Mouse (Mus musculus): ENCODE data around the gene Prdx5. TPM values are rescaled to one million over a fixed set of nuclear protein-coding genes. Genes with fewer than 3 reads are reported as not detected.
"Not testable (repeated sequence)": the region's sequence is repeated elsewhere in the genome, so short reads cannot be mapped to it uniquely, and the experiment has no call there.

Prdx5 gene
- polyA plus RNA-seq, 1 experiment = 2,285 TPM

GRCm38 (mm10) chr19:6911101-6912074 lies 1.5 kb upstream of the Prdx5 start:
- peaks cover 12% of the 10 kb centered on the region; the same call in 1 of the 2 replicates for H3K4me1 ChIP-seq (ENCODE audit: control insufficient read depth, insufficient read depth, low read length)
- H3K36me3 ChIP-seq (ENCODE audit: control insufficient read depth, insufficient read depth, low read length) = peaks cover 3% of the 10 kb centered on the region
- TF ChIP-seq POLR2A (IDR thresholded peaks at IDR 0.05; ENCODE audit: low read depth, low read length) (no peak), CTCF (conservative IDR thresholded peaks at IDR 0.05; ENCODE audit: insufficient read depth, insufficient read length, low read depth, low read length) (no peak)
- WGBS = 76% methylated on average over 19 of the region's 19 CpGs
- H3K4me3 ChIP-seq (ENCODE audit: insufficient read depth, low read depth, low read length) = no peak overlapping the region
- DNase-seq = no peak
- H3K27me3 ChIP-seq (replicated peaks; ENCODE audit: control insufficient read depth, insufficient read depth, low read length) = no peaks in the 10 kb centered on the region
- no peak overlapping the region for H3K27ac ChIP-seq (ENCODE audit: insufficient read depth, low read depth, low read length)

GRCm38 (mm10) chr19:6910306-6910705 lies 400 bp upstream of the Prdx5 start:
- Histone ChIP-seq H3K27ac (ENCODE audit: insufficient read depth, low read depth, low read length) (peak overlapping the region; percentile 76), H3K4me3 (ENCODE audit: insufficient read depth, low read depth, low read length) (peak overlapping the region; percentile 56), H3K4me1 (ENCODE audit: control insufficient read depth, insufficient read depth, low read length) (peaks cover 19% of the 10 kb centered on the region; the same call in 1 of the 2 replicates)
- not testable (repeated sequence) for H3K36me3 ChIP-seq (ENCODE audit: control insufficient read depth, insufficient read depth, low read length); H3K27me3 ChIP-seq (replicated peaks; ENCODE audit: control insufficient read depth, insufficient read depth, low read length)
- under 1% methylated on average over 30 of the region's 30 CpGs for WGBS
- DNase-seq = peak; percentile 77

GRCm38 (mm10) chr19:6909021-6909420 lies 885 bp downstream of the Prdx5 start:
- no peak for TF ChIP-seq POLR2A (IDR thresholded peaks at IDR 0.05; ENCODE audit: low read depth, low read length)
- WGBS = under 1% methylated on average over 11 of the region's 11 CpGs
- Histone ChIP-seq H3K27ac (ENCODE audit: insufficient read depth, low read depth, low read length) (peak overlapping the region; percentile 72), H3K4me1 (ENCODE audit: control insufficient read depth, insufficient read depth, low read length) (peaks cover 28% of the 10 kb centered on the region; the same call in 1 of the 2 replicates), H3K27me3 (replicated peaks; ENCODE audit: control insufficient read depth, insufficient read depth, low read length) (no peaks in the 10 kb centered on the region), H3K36me3 (ENCODE audit: control insufficient read depth, insufficient read depth, low read length) (peaks cover 3% of the 10 kb centered on the region), H3K4me3 (ENCODE audit: insufficient read depth, low read depth, low read length) (peak overlapping the region; percentile 56)
- no peak for DNase-seq

- TF ChIP-seq CTCF (conservative IDR thresholded peaks at IDR 0.05; ENCODE audit: insufficient read depth, insufficient read length, low read depth, low read length) (peak; percentile 28; the same call in 1 of the 2 replicates), POLR2A (IDR thresholded peaks at IDR 0.05; ENCODE audit: low read depth, low read length) (no peak)
- H3K36me3 ChIP-seq (ENCODE audit: control insufficient read depth, insufficient read depth, low read length) = peaks cover 3% of the 10 kb centered on the region
- peak overlapping the region; percentile 56 for H3K4me3 ChIP-seq (ENCODE audit: insufficient read depth, low read depth, low read length)
- H3K27me3 ChIP-seq (replicated peaks; ENCODE audit: control insufficient read depth, insufficient read depth, low read length) = no peaks in the 10 kb centered on the region
- WGBS = 27% methylated on average over 7 of the region's 7 CpGs
- H3K4me1 ChIP-seq (ENCODE audit: control insufficient read depth, insufficient read depth, low read length) = peaks cover 31% of the 10 kb centered on the region; the same call in 1 of the 2 replicates
- peak overlapping the region; percentile 72 for H3K27ac ChIP-seq (ENCODE audit: insufficient read depth, low read depth, low read length)
- peak; percentile 60 for DNase-seq
Observed at GRCm38 (mm10) chr19:6907811-6908540, 1.9 kb downstream of the Prdx5 start.

- Histone ChIP-seq H3K27me3 (replicated peaks; ENCODE audit: control insufficient read depth, insufficient read depth, low read length) (no peaks in the 10 kb centered on the region), H3K27ac (ENCODE audit: insufficient read depth, low read depth, low read length) (peak overlapping the region; percentile 72), H3K36me3 (ENCODE audit: control insufficient read depth, insufficient read depth, low read length) (peaks cover 2% of the 10 kb centered on the region), H3K4me3 (ENCODE audit: insufficient read depth, low read depth, low read length) (peak overlapping the region; percentile 56), H3K4me1 (ENCODE audit: control insufficient read depth, insufficient read depth, low read length) (peaks cover 34% of the 10 kb centered on the region; the same call in 1 of the 2 replicates)
- TF ChIP-seq POLR2A (IDR thresholded peaks at IDR 0.05; ENCODE audit: low read depth, low read length) (no peak), CTCF (conservative IDR thresholded peaks at IDR 0.05; ENCODE audit: insufficient read depth, insufficient read length, low read depth, low read length) (no peak)
- WGBS = 48% methylated on average over 8 of the region's 8 CpGs
- DNase-seq = no peak
Observed at GRCm38 (mm10) chr19:6907094-6907493, 2.8 kb downstream of the Prdx5 start.

GRCm38 (mm10) chr19:6906199-6906598 lies 3.7 kb downstream of the Prdx5 start:
- Histone ChIP-seq H3K27me3 (replicated peaks; ENCODE audit: control insufficient read depth, insufficient read depth, low read length) (no peaks in the 10 kb centered on the region), H3K36me3 (ENCODE audit: control insufficient read depth, insufficient read depth, low read length) (peaks cover under 1% of the 10 kb centered on the region), H3K4me1 (ENCODE audit: control insufficient read depth, insufficient read depth, low read length) (peaks cover 37% of the 10 kb centered on the region; the same call in 1 of the 2 replicates), H3K4me3 (ENCODE audit: insufficient read depth, low read depth, low read length) (peak overlapping the region; percentile 56; the same call in 1 of the 2 replicates), H3K27ac (ENCODE audit: insufficient read depth, low read depth, low read length) (peak overlapping the region; percentile 42)
- TF ChIP-seq POLR2A (IDR thresholded peaks at IDR 0.05; ENCODE audit: low read depth, low read length) (peak; percentile 73), CTCF (conservative IDR thresholded peaks at IDR 0.05; ENCODE audit: insufficient read depth, insufficient read length, low read depth, low read length) (no peak)
- DNase-seq = peak; percentile 85
- 33% methylated on average over 3 of the region's 3 CpGs for WGBS
